Mouse (Mus musculus) liver, postnatal 0 days (tissue): ENCODE data around the gene Otogl.

Experiments used
- CTCF ChIP-seq: sonication (generic); IDR thresholded peaks from 2 replicates; pipeline ENCODE4 v1.5.1; 2016; ENCODE audit warnings: antibody characterized with exemption, low read depth
- EP300 ChIP-seq: IDR thresholded peaks from 2 replicates; pipeline ENCODE4 v1.6.1; 2016; ENCODE audit warnings: antibody characterized with exemption, low read depth, mild to moderate bottlenecking

GRCm38 (mm10) chr10:107794812-107795756 is 116.8 kb downstream of the Otogl start:
- TF ChIP-seq CTCF: no peak
- TF ChIP-seq EP300: no peak
